Mouse (Mus musculus): Measurements from ENCODE around the gene Speer4a. TPM values are rescaled to one million over a fixed set of nuclear protein-coding genes. Genes with fewer than 3 reads are reported as not detected.
"Not testable (repeated sequence)": the region's sequence is repeated elsewhere in the genome, so short reads cannot be mapped to it uniquely, and the experiment has no call there.

Gene Speer4a
- polyA plus RNA-seq (2015; fragmentation: Nextera tagmentation; extraction: Ambion mirVana) = 0.12 and 0.16 TPM in 2 replicates

- H3K27ac ChIP-seq = not testable (repeated sequence)
Measured at GRCm38 (mm10) chr5:26039458-26039857, at the start of gene Speer4a. TSS of gene Speer4a (minus strand) at chr5:26039558.

GRCm38 (mm10) chr5:26079023-26079422, 39.7 kb upstream of the Speer4a start:
- not testable (repeated sequence) for ATAC-seq; H3K9me3 ChIP-seq; H3K4me1 ChIP-seq (replicated peaks); H3K36me3 ChIP-seq; H3K4me2 ChIP-seq (replicated peaks); H3K27ac ChIP-seq; H3K27me3 ChIP-seq; H3K4me3 ChIP-seq (replicated peaks); H3K9ac ChIP-seq (replicated peaks)

More at GRCm38 (mm10) chr5:26039458-26039857, at the start of gene Speer4a:
- H3K9ac ChIP-seq (replicated peaks); H3K4me3 ChIP-seq (replicated peaks); H3K27me3 ChIP-seq; H3K4me1 ChIP-seq (replicated peaks); H3K36me3 ChIP-seq; H3K9me3 ChIP-seq; ATAC-seq; H3K4me2 ChIP-seq (replicated peaks): not testable (repeated sequence)
- 69% methylated on average over 2 of the region's 2 CpGs for WGBS

GRCm38 (mm10) chr5:26070716-26071115, 31.4 kb upstream of the Speer4a start:
- H3K27ac ChIP-seq = no peak overlapping the region
- H3K27me3 ChIP-seq = no peaks in the 10 kb centered on the region
- H3K4me3 ChIP-seq (replicated peaks) = no peak overlapping the region
- 0 out of 2 replicates have a peak, but pooled peaks cover 7% of the 10 kb centered on the region for H3K9me3 ChIP-seq
- no peaks in the 10 kb centered on the region for H3K36me3 ChIP-seq
- H3K4me1 ChIP-seq (replicated peaks) = no peaks in the 10 kb centered on the region
- no peak for ATAC-seq
- no peak overlapping the region for H3K9ac ChIP-seq (replicated peaks)
- WGBS = 90% methylated on average over 24 of the region's 24 CpGs
- no peak overlapping the region for H3K4me2 ChIP-seq (replicated peaks)

GRCm38 (mm10) chr5:26058481-26058880, 19.1 kb upstream of the Speer4a start, which contains the start of gene Gm7347:
TSS of gene Gm7347 (minus strand) at chr5:26058581.
- not testable (repeated sequence) for H3K27ac ChIP-seq; H3K4me3 ChIP-seq (replicated peaks); ATAC-seq; H3K9ac ChIP-seq (replicated peaks); H3K4me1 ChIP-seq (replicated peaks); H3K9me3 ChIP-seq; H3K36me3 ChIP-seq; H3K4me2 ChIP-seq (replicated peaks); H3K27me3 ChIP-seq
- no CpG with 5 or more reads among the region's 2 CpGs for WGBS

- not testable (repeated sequence) for H3K27ac ChIP-seq; H3K9me3 ChIP-seq; H3K4me1 ChIP-seq (replicated peaks); H3K36me3 ChIP-seq; H3K4me3 ChIP-seq (replicated peaks); H3K9ac ChIP-seq (replicated peaks); H3K4me2 ChIP-seq (replicated peaks); ATAC-seq; H3K27me3 ChIP-seq
- no CpG with 5 or more reads among the region's 3 CpGs for WGBS
Measured at GRCm38 (mm10) chr5:26022816-26023215, 16.5 kb downstream of the Speer4a start, which contains the start of gene Gm5862. TSS of gene Gm5862 (minus strand) at chr5:26022916.

GRCm38 (mm10) chr5:26007697-26008096, 31.7 kb downstream of the Speer4a start:
- not testable (repeated sequence) for H3K36me3 ChIP-seq; H3K27me3 ChIP-seq; H3K27ac ChIP-seq; ATAC-seq; H3K9ac ChIP-seq (replicated peaks); H3K9me3 ChIP-seq; H3K4me1 ChIP-seq (replicated peaks)
- Histone ChIP-seq H3K4me3 (replicated peaks) (peak overlapping the region; percentile 36; the same call in 1 of the 2 replicates), H3K4me2 (replicated peaks) (peak overlapping the region; percentile 59)
- 71% methylated on average over 7 of the region's 7 CpGs for WGBS

GRCm38 (mm10) chr5:26006937-26007695, 32.2 kb downstream of the Speer4a start:
- Histone ChIP-seq H3K4me2 (replicated peaks) (peak overlapping the region; percentile 59), H3K9ac (replicated peaks) (peak overlapping the region; percentile 54), H3K4me3 (replicated peaks) (peak overlapping the region; percentile 36)
- H3K27me3 ChIP-seq; H3K4me1 ChIP-seq (replicated peaks); H3K27ac ChIP-seq; H3K9me3 ChIP-seq; H3K36me3 ChIP-seq: not testable (repeated sequence)
- ATAC-seq = peak; percentile 98
- 19% methylated on average over 45 of the region's 45 CpGs for WGBS

- H3K27ac ChIP-seq; ATAC-seq; H3K9me3 ChIP-seq; H3K4me3 ChIP-seq (replicated peaks); H3K36me3 ChIP-seq; H3K4me2 ChIP-seq (replicated peaks); H3K27me3 ChIP-seq; H3K9ac ChIP-seq (replicated peaks); H3K4me1 ChIP-seq (replicated peaks): not testable (repeated sequence)
- WGBS = 100% methylated on average over 1 of the region's 2 CpGs
Measured at GRCm38 (mm10) chr5:26004698-26005097, 34.7 kb downstream of the Speer4a start, which contains the start of gene Gm1979. TSS of gene Gm1979 (minus strand) at chr5:26004798.

GRCm38 (mm10) chr5:25988550-25988949, 50.8 kb downstream of the Speer4a start, which contains the start of gene Gm21698:
TSS of gene Gm21698 (minus strand) at chr5:25988650.
- not testable (repeated sequence) for H3K36me3 ChIP-seq; H3K9ac ChIP-seq (replicated peaks); H3K27ac ChIP-seq; H3K27me3 ChIP-seq; ATAC-seq; H3K4me3 ChIP-seq (replicated peaks); H3K4me1 ChIP-seq (replicated peaks); H3K9me3 ChIP-seq; H3K4me2 ChIP-seq (replicated peaks)
- WGBS = no CpG with 5 or more reads among the region's 3 CpGs

Other genes with a start within 250 kb of the Speer4a start
- not detected in 2 replicates for gene Gm21663, start 97.2 kb downstream of the Speer4a start, polyA plus RNA-seq (2015; fragmentation: Nextera tagmentation; extraction: Ambion mirVana)
- gene Gm21671, start 85.1 kb downstream of the Speer4a start, polyA plus RNA-seq (2015; fragmentation: Nextera tagmentation; extraction: Ambion mirVana) = 0.07 TPM in 1 of 2 replicates, not detected in the other
- gene Gm21680, start 66.9 kb downstream of the Speer4a start, polyA plus RNA-seq (2015; fragmentation: Nextera tagmentation; extraction: Ambion mirVana) = 0.08 and 0.09 TPM in 2 replicates
- gene Gm21698, start 50.9 kb downstream of the Speer4a start, polyA plus RNA-seq (2015; fragmentation: Nextera tagmentation; extraction: Ambion mirVana) = 0.13 and 0.24 TPM in 2 replicates
- 0.24 TPM in 1 of 2 replicates, not detected in the other for gene Gm1979, start 34.8 kb downstream of the Speer4a start, polyA plus RNA-seq (2015; fragmentation: Nextera tagmentation; extraction: Ambion mirVana)
- gene Gm5862, start 16.6 kb downstream of the Speer4a start, polyA plus RNA-seq (2015; fragmentation: Nextera tagmentation; extraction: Ambion mirVana) = not detected in 2 replicates
- 0.06 TPM in 1 of 2 replicates, not detected in the other for gene Gm7347, start 19.0 kb upstream of the Speer4a start, polyA plus RNA-seq (2015; fragmentation: Nextera tagmentation; extraction: Ambion mirVana)
- not detected in 2 replicates for gene Gm10471, start 49.7 kb upstream of the Speer4a start, polyA plus RNA-seq (2015; fragmentation: Nextera tagmentation; extraction: Ambion mirVana)
- not detected in 2 replicates for gene 5031410I06Rik, start 65.8 kb upstream of the Speer4a start, polyA plus RNA-seq (2015; fragmentation: Nextera tagmentation; extraction: Ambion mirVana)
- gene Gm10220, start 81.9 kb upstream of the Speer4a start, polyA plus RNA-seq (2015; fragmentation: Nextera tagmentation; extraction: Ambion mirVana) = 0.16 TPM in 1 of 2 replicates, not detected in the other
- 0.31 TPM in 1 of 2 replicates, not detected in the other for gene Gm7361, start 218.1 kb upstream of the Speer4a start, polyA plus RNA-seq (2015; fragmentation: Nextera tagmentation; extraction: Ambion mirVana)

Measured in midbrain, embryonic 13.5 days (tissue).